Mouse (Mus musculus): ENCODE measurements around the gene Ctsf.
A peak's percentile ranks its signal among the peaks of the same experiment; 100 is the strongest.
"Not testable (repeated sequence)": the region's sequence is repeated elsewhere in the genome, so short reads cannot be mapped to it uniquely, and the experiment has no call there.

The Ctsf gene

GRCm38 (mm10) chr19:4854552-4855469 is at the start of gene Ctsf:
Gene Ctsf (plus strand): TSS chr19:4855130.
- peak; percentile 96 for DNase-seq

GRCm38 (mm10) chr19:4810309-4810708 is 44.6 kb upstream of the Ctsf start:
- no peak for DNase-seq

- no peak for DNase-seq
Observed at GRCm38 (mm10) chr19:4810746-4811062, 44.2 kb upstream of the Ctsf start.

- DNase-seq = peak; percentile 99
Observed at GRCm38 (mm10) chr19:4811063-4811908, 43.6 kb upstream of the Ctsf start, which contains the start of the genes Gm21992 and Rbm14. Gene Gm21992 (minus strand): TSS chr19:4811612. Gene Rbm14 (minus strand): TSS chr19:4811634.

GRCm38 (mm10) chr19:4811909-4812242 is 43.1 kb upstream of the Ctsf start:
- DNase-seq = no peak

GRCm38 (mm10) chr19:4812334-4812949 is 42.5 kb upstream of the Ctsf start:
- not testable (repeated sequence) for DNase-seq

- DNase-seq = peak; percentile 61
Observed at GRCm38 (mm10) chr19:4813015-4813414, 41.9 kb upstream of the Ctsf start.

- DNase-seq = no peak
Observed at GRCm38 (mm10) chr19:4817182-4817835, 37.6 kb upstream of the Ctsf start.

- DNase-seq = no peak
Observed at GRCm38 (mm10) chr19:4820678-4821303, 34.1 kb upstream of the Ctsf start.

- DNase-seq = no peak
Observed at GRCm38 (mm10) chr19:4828444-4829114, 26.4 kb upstream of the Ctsf start.

GRCm38 (mm10) chr19:4829156-4829555 is 25.8 kb upstream of the Ctsf start:
- DNase-seq = peak; percentile 83

GRCm38 (mm10) chr19:4833977-4834376 is 21.0 kb upstream of the Ctsf start:
- no peak for DNase-seq

- no peak for DNase-seq
Observed at GRCm38 (mm10) chr19:4836096-4836495, 18.8 kb upstream of the Ctsf start.

- DNase-seq = no peak
Observed at GRCm38 (mm10) chr19:4837049-4837448, 17.9 kb upstream of the Ctsf start.

GRCm38 (mm10) chr19:4838526-4839140 is 16.3 kb upstream of the Ctsf start:
- no peak for DNase-seq

GRCm38 (mm10) chr19:4839149-4839548 is 15.8 kb upstream of the Ctsf start, which contains the start of the genes Ccs and Ccdc87:
Gene Ccs (minus strand): TSS chr19:4839332.
Gene Ccdc87 (plus strand): TSS chr19:4839366.
- DNase-seq = peak; percentile 97

- DNase-seq = no peak
Observed at GRCm38 (mm10) chr19:4840848-4841247, 14.1 kb upstream of the Ctsf start.

- no peak for DNase-seq
Observed at GRCm38 (mm10) chr19:4842611-4843010, 12.3 kb upstream of the Ctsf start.

- DNase-seq = no peak
Observed at GRCm38 (mm10) chr19:4845846-4846245, 9.1 kb upstream of the Ctsf start.

GRCm38 (mm10) chr19:4847490-4847889 is 7.4 kb upstream of the Ctsf start:
- DNase-seq = no peak

- no peak for DNase-seq
Observed at GRCm38 (mm10) chr19:4849800-4850199, 5.1 kb upstream of the Ctsf start.

Data from cerebellum, adult 9-10 months (tissue).